Mouse (Mus musculus) heart, embryonic 11.5 days (tissue): Measurements from ENCODE around the gene Klhl22. TPM values are rescaled to one million over a fixed set of nuclear protein-coding genes. Genes with fewer than 3 reads are reported as not detected.

Source experiments
- ATAC-seq: fragments of 200-750 bp; cut with Nextera tagmentation; replicated peaks from 2 replicates; pipeline ENCODE4 v1.8.0; 2017; ENCODE audit warnings: moderate library complexity; ENCODE audit not compliant: insufficient number of reproducible peaks, low FRiP score, low TSS enrichment
- H3K27ac ChIP-seq: fragments of 300-500 bp; sonication (generic); 2 replicates; pipeline ENCODE4 v1.5.1; 2014; ENCODE audit warnings: mild to moderate bottlenecking, low read depth, low read length
- H3K27me3 ChIP-seq: fragments of 300-500 bp; sonication (generic); 2 replicates; pipeline ENCODE4 v1.6.1; 2014; ENCODE audit warnings: mild to moderate bottlenecking, low read length, mixed read lengths; ENCODE audit not compliant: control insufficient read depth, insufficient read depth
- H3K36me3 ChIP-seq: fragments of 300-500 bp; sonication (generic); 2 replicates; pipeline ENCODE4 v1.6.1; 2014; ENCODE audit warnings: mild to moderate bottlenecking, low read length, moderate library complexity, mixed read lengths; ENCODE audit not compliant: control insufficient read depth, insufficient read depth
- H3K4me1 ChIP-seq: fragments of 300-500 bp; sonication (generic); 2 replicates; pipeline ENCODE4 v1.6.1; 2014; ENCODE audit warnings: low read length; ENCODE audit not compliant: control insufficient read depth, insufficient read depth
- H3K4me2 ChIP-seq: fragments of 300-500 bp; sonication (generic); 2 replicates; pipeline ENCODE4 v1.6.1; 2014; ENCODE audit warnings: mild to moderate bottlenecking, moderate library complexity
- H3K4me3 ChIP-seq: fragments of 300-500 bp; sonication (generic); 2 replicates; pipeline ENCODE4 v1.5.1; 2014; ENCODE audit warnings: low read depth, low read length
- H3K9ac ChIP-seq: fragments of 300-500 bp; sonication (generic); 2 replicates; pipeline ENCODE4 v1.6.1; 2014; ENCODE audit warnings: mild to moderate bottlenecking, low read depth, low read length, moderate library complexity
- H3K9me3 ChIP-seq: fragments of 300-500 bp; sonication (generic); replicated peaks from 2 replicates; pipeline ENCODE4 v1.6.1; 2016; ENCODE audit warnings: low read length; ENCODE audit not compliant: control insufficient read depth
- WGBS: fragments of 180-500 bp; shearing (Covaris S2); extraction: QIAGEN DNeasy Blood & Tissue Kit; methylation state at CpG from one replicate; pipeline ENCODE4 v1.1.7; 2014; ENCODE audit not compliant: insufficient replicate concordance; 5-methylcytosine and 5-hydroxymethylcytosine counted together
- polyA plus RNA-seq: library from polyadenylated mRNA; unstranded; fragments of >200 nt; fragmentation: Nextera tagmentation; extraction: Ambion mirVana; gene quantifications from 2 replicates; pipeline ENCODE4 v1.2.1, GENCODE M21; 2014

The Klhl22 gene
- polyA plus RNA-seq, 1 experiment from 2014 or later = 43.2 TPM

- WGBS = 79% methylated on average over 4 of the region's 4 CpGs
- Histone ChIP-seq H3K4me2 (no peak overlapping the region), H3K9me3 (no peaks in the 10 kb centered on the region), H3K36me3 (peaks cover 25% of the 10 kb centered on the region), H3K4me1 (no peaks in the 10 kb centered on the region), H3K27ac (no peak overlapping the region), H3K4me3 (no peak overlapping the region), H3K27me3 (peaks cover 27% of the 10 kb centered on the region), H3K9ac (no peak overlapping the region)
- no peak for ATAC-seq
These were observed 80.6 kb downstream of the Klhl22 start for GRCm38 (mm10) chr16:17839976-17840375.

GRCm38 (mm10) chr16:17842437-17842836, 83.0 kb downstream of the Klhl22 start:
- Histone ChIP-seq H3K4me3 (no peak overlapping the region), H3K4me1 (no peaks in the 10 kb centered on the region), H3K27ac (no peak overlapping the region), H3K9me3 (no peaks in the 10 kb centered on the region), H3K4me2 (no peak overlapping the region), H3K9ac (no peak overlapping the region), H3K27me3 (peaks cover 4% of the 10 kb centered on the region), H3K36me3 (peaks cover 31% of the 10 kb centered on the region)
- no peak for ATAC-seq
- 88% methylated on average over 7 of the region's 7 CpGs for whole genome bisulfite sequencing

Other genes with a start within 250 kb of the Klhl22 start
- 31.4 and 34.0 TPM in 2 replicates for gene Thap7, start 228.5 kb upstream of the Klhl22 start, polyA plus RNA-seq
- gene Lrrc74b, start 198.4 kb upstream of the Klhl22 start, polyA plus RNA-seq = not detected in 2 replicates
- 0.51 and 0.70 TPM in 2 replicates for gene P2rx6, start 197.7 kb upstream of the Klhl22 start, polyA plus RNA-seq
- gene Slc7a4, start 176.4 kb upstream of the Klhl22 start, polyA plus RNA-seq = 5.4 and 6.2 TPM in 2 replicates
- gene Smpd4, start 140.3 kb upstream of the Klhl22 start, polyA plus RNA-seq = 34.9 and 37.7 TPM in 2 replicates
- 3.7 and 5.3 TPM in 2 replicates for gene Ccdc74a, start 113.1 kb upstream of the Klhl22 start, polyA plus RNA-seq
- gene Med15, start 26.7 kb upstream of the Klhl22 start, polyA plus RNA-seq = 31.6 and 32.9 TPM in 2 replicates
- gene Scarf2, start 37.7 kb downstream of the Klhl22 start, polyA plus RNA-seq = 7.2 and 9.6 TPM in 2 replicates
- gene B830017H08Rik, start 73.5 kb downstream of the Klhl22 start, polyA plus RNA-seq = 0.13 TPM in 1 of 2 replicates, not detected in the other
- 1.0 and 1.9 TPM in 2 replicates for gene Car15, start 78.7 kb downstream of the Klhl22 start, polyA plus RNA-seq
- gene Gm20518, start 132.1 kb downstream of the Klhl22 start, polyA plus RNA-seq = 0.07 and 0.17 TPM in 2 replicates
- gene Tssk1, start 134.6 kb downstream of the Klhl22 start, polyA plus RNA-seq = 0.07 TPM in 1 of 2 replicates, not detected in the other
- 44.8 and 49.9 TPM in 2 replicates for gene Dgcr2, start 138.9 kb downstream of the Klhl22 start, polyA plus RNA-seq
- 0.11 TPM in 1 of 2 replicates, not detected in the other for gene Tssk2, start 139.0 kb downstream of the Klhl22 start, polyA plus RNA-seq
- 27.2 and 29.8 TPM in 2 replicates for gene Ess2, start 151.7 kb downstream of the Klhl22 start, polyA plus RNA-seq
- not detected in 2 replicates for gene Gsc2, start 155.4 kb downstream of the Klhl22 start, polyA plus RNA-seq
- 35.9 and 39.5 TPM in 2 replicates for gene Slc25a1, start 168.6 kb downstream of the Klhl22 start, polyA plus RNA-seq
- not detected in 2 replicates for gene Vpreb2, start 220.8 kb downstream of the Klhl22 start, polyA plus RNA-seq